Mouse (Mus musculus): ENCODE results near the gene Fosl2. TPM values are rescaled to one million over a fixed set of nuclear protein-coding genes. Genes with fewer than 3 reads are reported as not detected.

Gene Fosl2
- polyA plus RNA-seq, 1 experiment, result 9.2 TPM

- H3K27ac ChIP-seq (ENCODE audit: control insufficient read depth, insufficient read depth, low read length), result no peak overlapping the region
- no peaks in the 10 kb centered on the region for H3K27me3 ChIP-seq (ENCODE audit: control insufficient read depth, insufficient read depth, low read length)
- 17% methylated on average over 4 of the region's 4 CpGs for WGBS
- peaks cover 10% of the 10 kb centered on the region for H3K4me1 ChIP-seq (replicated peaks; ENCODE audit: control insufficient read depth, insufficient read depth, low read length)
- peak; percentile 85 for DNase-seq
- no peaks in the 10 kb centered on the region for H3K36me3 ChIP-seq (ENCODE audit: control insufficient read depth, insufficient read depth, low read length)
- TF ChIP-seq CTCF (IDR thresholded peaks at IDR 0.05; ENCODE audit: borderline replicate concordance, control insufficient read depth, extremely low read depth, insufficient read depth, low read length, poor library complexity) (peak; percentile 81; the same call in 1 of the 2 replicates), POLR2A (IDR thresholded peaks at IDR 0.05; ENCODE audit: control insufficient read depth, extremely low read depth, insufficient read depth, low read length, poor library complexity) (no peak)
- H3K4me3 ChIP-seq (ENCODE audit: control insufficient read depth, insufficient read depth, low read length), result no peak overlapping the region
These were observed 62.1 kb downstream of the Fosl2 start for GRCm38 (mm10) chr5:32197698-32198097.

- H3K36me3 ChIP-seq (ENCODE audit: control insufficient read depth, insufficient read depth, low read length), result no peaks in the 10 kb centered on the region
- H3K27ac ChIP-seq (ENCODE audit: control insufficient read depth, insufficient read depth, low read length), result no peak overlapping the region
- WGBS, result 23% methylated on average over 3 of the region's 3 CpGs
- DNase-seq, result peak; percentile 18
- TF ChIP-seq POLR2A (IDR thresholded peaks at IDR 0.05; ENCODE audit: control insufficient read depth, extremely low read depth, insufficient read depth, low read length, poor library complexity), result no peak
- TF ChIP-seq CTCF (IDR thresholded peaks at IDR 0.05; ENCODE audit: borderline replicate concordance, control insufficient read depth, extremely low read depth, insufficient read depth, low read length, poor library complexity), result no peak
- no peak overlapping the region for H3K4me3 ChIP-seq (ENCODE audit: control insufficient read depth, insufficient read depth, low read length)
- no peaks in the 10 kb centered on the region for H3K27me3 ChIP-seq (ENCODE audit: control insufficient read depth, insufficient read depth, low read length)
- H3K4me1 ChIP-seq (replicated peaks; ENCODE audit: control insufficient read depth, insufficient read depth, low read length), result peaks cover 10% of the 10 kb centered on the region
These were observed 63.5 kb downstream of the Fosl2 start for GRCm38 (mm10) chr5:32199136-32199535.

GRCm38 (mm10) chr5:32199594-32199993 is 64.0 kb downstream of the Fosl2 start:
- no peak for DNase-seq
- peaks cover 10% of the 10 kb centered on the region for H3K4me1 ChIP-seq (replicated peaks; ENCODE audit: control insufficient read depth, insufficient read depth, low read length)
- no peaks in the 10 kb centered on the region for H3K27me3 ChIP-seq (ENCODE audit: control insufficient read depth, insufficient read depth, low read length)
- TF ChIP-seq CTCF (IDR thresholded peaks at IDR 0.05; ENCODE audit: borderline replicate concordance, control insufficient read depth, extremely low read depth, insufficient read depth, low read length, poor library complexity), result no peak
- H3K4me3 ChIP-seq (ENCODE audit: control insufficient read depth, insufficient read depth, low read length), result no peak overlapping the region
- H3K36me3 ChIP-seq (ENCODE audit: control insufficient read depth, insufficient read depth, low read length), result no peaks in the 10 kb centered on the region
- WGBS, result 93% methylated on average over 3 of the region's 3 CpGs
- no peak overlapping the region for H3K27ac ChIP-seq (ENCODE audit: control insufficient read depth, insufficient read depth, low read length)

GRCm38 (mm10) chr5:32204653-32205052 is 69.1 kb downstream of the Fosl2 start:
- TF ChIP-seq CTCF (IDR thresholded peaks at IDR 0.05; ENCODE audit: borderline replicate concordance, control insufficient read depth, extremely low read depth, insufficient read depth, low read length, poor library complexity) (no peak), POLR2A (IDR thresholded peaks at IDR 0.05; ENCODE audit: control insufficient read depth, extremely low read depth, insufficient read depth, low read length, poor library complexity) (no peak)
- no peaks in the 10 kb centered on the region for H3K4me1 ChIP-seq (replicated peaks; ENCODE audit: control insufficient read depth, insufficient read depth, low read length)
- no peaks in the 10 kb centered on the region for H3K36me3 ChIP-seq (ENCODE audit: control insufficient read depth, insufficient read depth, low read length)
- H3K27ac ChIP-seq (ENCODE audit: control insufficient read depth, insufficient read depth, low read length), result no peak overlapping the region
- peak; percentile 19 for DNase-seq
- 83% methylated on average over 4 of the region's 4 CpGs for WGBS
- no peaks in the 10 kb centered on the region for H3K27me3 ChIP-seq (ENCODE audit: control insufficient read depth, insufficient read depth, low read length)
- no peak overlapping the region for H3K4me3 ChIP-seq (ENCODE audit: control insufficient read depth, insufficient read depth, low read length)

GRCm38 (mm10) chr5:32206726-32207125 is 71.1 kb downstream of the Fosl2 start:
- no peaks in the 10 kb centered on the region for H3K27me3 ChIP-seq (ENCODE audit: control insufficient read depth, insufficient read depth, low read length)
- TF ChIP-seq POLR2A (IDR thresholded peaks at IDR 0.05; ENCODE audit: control insufficient read depth, extremely low read depth, insufficient read depth, low read length, poor library complexity), result no peak
- no peak for DNase-seq
- H3K4me3 ChIP-seq (ENCODE audit: control insufficient read depth, insufficient read depth, low read length), result no peak overlapping the region
- no peak overlapping the region for H3K27ac ChIP-seq (ENCODE audit: control insufficient read depth, insufficient read depth, low read length)
- WGBS, result 94% methylated on average over 2 of the region's 2 CpGs
- H3K36me3 ChIP-seq (ENCODE audit: control insufficient read depth, insufficient read depth, low read length), result no peaks in the 10 kb centered on the region
- H3K4me1 ChIP-seq (replicated peaks; ENCODE audit: control insufficient read depth, insufficient read depth, low read length), result no peaks in the 10 kb centered on the region

Other genes starting within 250 kb of the Fosl2 start
- gene Plb1, start 96.9 kb downstream of the Fosl2 start, polyA plus RNA-seq (2012; rRNA removed), result 5.7 and 8.7 TPM in 2 replicates